In the genomic region with DNA sequence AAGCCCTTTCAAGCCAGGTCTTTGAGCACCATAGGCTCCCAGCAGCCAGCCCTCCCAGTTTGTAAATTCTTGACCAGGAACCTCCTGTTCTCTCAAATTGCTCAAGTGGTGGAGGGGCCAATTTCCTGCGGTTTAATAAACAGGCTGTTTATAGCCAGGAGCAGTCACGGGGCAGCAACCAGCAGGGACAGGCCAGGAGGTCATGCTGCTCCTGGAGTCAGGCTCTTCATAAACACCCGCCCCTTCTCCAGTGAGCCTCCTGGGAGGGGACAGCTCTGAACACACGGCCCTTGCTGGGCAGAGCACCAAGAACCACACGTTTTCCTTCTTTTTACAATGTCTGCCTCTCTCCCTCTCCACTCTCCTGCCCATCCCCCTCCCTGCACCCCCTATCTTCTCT, we compare ENCODE assay signal across 8 mouse cellular contexts. TPM values are rescaled to one million over a fixed set of nuclear protein-coding genes. Genes with fewer than 3 reads are reported as not detected.
A peak's percentile ranks its signal among the peaks of the same experiment; 100 is the strongest.
DNase-seq lines count a peak whose midpoint lies in the region; ATAC-seq and TF ChIP-seq lines count a peak whose summit lies in the region.

No protein-coding gene starts in this region.

- 12% methylated on average over 5 of the region's 5 CpGs for WGBS in heart, embryonic 14.5 days
- 5% methylated on average over 5 of the region's 5 CpGs for WGBS in limb, embryonic 11.5 days
- WGBS in forebrain, embryonic 13.5 days: 37% methylated on average over 5 of the region's 5 CpGs

- no peak for TF ChIP-seq POLR2A in MEL (IDR thresholded peaks at IDR 0.05; ENCODE audit: control insufficient read depth in 1 of 2, insufficient read depth in 1 of 2, low read depth in 1 of 2, low read length in 2 of 2, poor library complexity in 1 of 2)

- H3K27ac ChIP-seq in MEL (ENCODE audit: control insufficient read depth, low read depth, low read length): peak overlapping the region; percentile 44
- H3K27ac ChIP-seq in brown adipose tissue, adult 24 weeks (replicated peaks; ENCODE audit: low read depth, low read length): peak overlapping the region; percentile 78
- H3K27ac ChIP-seq in heart, embryonic 14.5 days (replicated peaks in 1 of 2; ENCODE audit: control insufficient read depth in 1 of 2, insufficient read depth in 1 of 2, low read depth in 2 of 2, low read length in 2 of 2): 0 out of 4 replicates have a peak overlapping the region, but pooled peaks of 1 of the 2 experiments have one; percentile 2
- H3K27ac ChIP-seq in limb, embryonic 11.5 days (replicated peaks; ENCODE audit: low read depth, low read length): no peak overlapping the region
- no peak overlapping the region for H3K27ac ChIP-seq in forebrain, embryonic 13.5 days

- H3K79me2 ChIP-seq in MEL (ENCODE audit: control insufficient read depth, insufficient read depth, low read length, poor library complexity): no peaks in the 10 kb centered on the region

- H3K27me3 ChIP-seq in MEL (ENCODE audit: control insufficient read depth in 1 of 2, insufficient read depth in 2 of 2, low read length in 2 of 2): no peaks in the 10 kb centered on the region
- no peaks in the 10 kb centered on the region for H3K27me3 ChIP-seq in heart, embryonic 14.5 days (ENCODE audit: control insufficient read depth, insufficient read depth, low read length)
- H3K27me3 ChIP-seq in limb, embryonic 11.5 days (ENCODE audit: control insufficient read depth, insufficient read depth, low read length): peaks cover 3% of the 10 kb centered on the region; the same call in 1 of the 2 replicates
- H3K27me3 ChIP-seq in forebrain, embryonic 13.5 days: no peaks in the 10 kb centered on the region

- H3K4me3 ChIP-seq in MEL (ENCODE audit: control insufficient read depth in 1 of 2, insufficient read depth in 1 of 2, low read depth in 2 of 2, low read length in 2 of 2): no peak overlapping the region
- no peak overlapping the region for H3K4me3 ChIP-seq in brown adipose tissue, adult 24 weeks (ENCODE audit: insufficient read depth, low read depth, low read length)
- no peak overlapping the region for H3K4me3 ChIP-seq in heart, embryonic 14.5 days (ENCODE audit: control insufficient read depth in 1 of 2, insufficient read depth in 1 of 2, low read depth in 1 of 2, low read length in 2 of 2)
- no peak overlapping the region for H3K4me3 ChIP-seq in limb, embryonic 11.5 days (ENCODE audit: low read depth, low read length)
- H3K4me3 ChIP-seq in forebrain, embryonic 13.5 days: no peak overlapping the region

- TF ChIP-seq RAD21 in MEL (IDR thresholded peaks at IDR 0.05; ENCODE audit: low read depth, low read length): no peak

- ATAC-seq in heart, embryonic 14.5 days (ENCODE audit: insufficient number of reproducible peaks, insufficient read depth, low FRiP score, low read depth): peak; percentile 52; the same call in 1 of the 2 replicates
- no peak for ATAC-seq in limb, embryonic 11.5 days (ENCODE audit: insufficient number of reproducible peaks, low FRiP score, low TSS enrichment, low read depth)
- no peak for ATAC-seq in forebrain, embryonic 13.5 days

- no peaks in the 10 kb centered on the region for H3K9me3 ChIP-seq in MEL (replicated peaks; ENCODE audit: insufficient read depth, low read length)
- H3K9me3 ChIP-seq in heart, embryonic 14.5 days (ENCODE audit: control insufficient read depth, low read length): no peaks in the 10 kb centered on the region
- H3K9me3 ChIP-seq in limb, embryonic 11.5 days (ENCODE audit: control insufficient read depth, low read length): no peaks in the 10 kb centered on the region
- no peaks in the 10 kb centered on the region for H3K9me3 ChIP-seq in forebrain, embryonic 13.5 days (replicated peaks)

- no peak for TF ChIP-seq EP300 in MEL (IDR thresholded peaks at IDR 0.05; ENCODE audit: low read depth in 1 of 2, low read length in 2 of 2)

- H3K36me3 ChIP-seq in MEL (ENCODE audit: control insufficient read depth in 1 of 2, insufficient read depth in 2 of 2, low read length in 2 of 2): peaks cover 0 to 18% of the 10 kb centered on the region in 2 experiments; a peak in 2 of 4 replicates
- no peaks in the 10 kb centered on the region for H3K36me3 ChIP-seq in heart, embryonic 14.5 days (ENCODE audit: control insufficient read depth, insufficient read depth, low read length)
- H3K36me3 ChIP-seq in limb, embryonic 11.5 days (ENCODE audit: control insufficient read depth, insufficient read depth, low read length): no peaks in the 10 kb centered on the region
- no peaks in the 10 kb centered on the region for H3K36me3 ChIP-seq in forebrain, embryonic 13.5 days (ENCODE audit: poor library complexity, severe bottlenecking)

- TF ChIP-seq CTCF in MEL (IDR thresholded peaks at IDR 0.05 in 2 of 3, conservative IDR thresholded peaks at IDR 0.05 in 1 of 3; ENCODE audit: control insufficient read depth in 1 of 3, insufficient read depth in 1 of 3, low read depth in 2 of 3, low read length in 3 of 3, poor library complexity in 1 of 3, severe bottlenecking in 1 of 3): no peak

- no peak overlapping the region; the same call in 1 of the 2 replicates for H3K4me2 ChIP-seq in heart, embryonic 14.5 days (ENCODE audit: low read length)
- no peak overlapping the region for H3K4me2 ChIP-seq in limb, embryonic 11.5 days (ENCODE audit: low read depth, severe bottlenecking)
- no peak overlapping the region for H3K4me2 ChIP-seq in forebrain, embryonic 13.5 days

- H3K4me1 ChIP-seq in MEL (ENCODE audit: control insufficient read depth in 1 of 2, insufficient read depth in 2 of 2, low read length in 2 of 2): peaks cover 23 to 38% of the 10 kb centered on the region in 2 experiments
- peaks cover 18% of the 10 kb centered on the region for H3K4me1 ChIP-seq in brown adipose tissue, adult 24 weeks (ENCODE audit: control insufficient read depth, insufficient read depth, insufficient read length, low read length)
- peaks cover 30 to 38% of the 10 kb centered on the region in 2 experiments for H3K4me1 ChIP-seq in heart, embryonic 14.5 days (ENCODE audit: control insufficient read depth in 2 of 2, insufficient read depth in 2 of 2, low read length in 2 of 2)
- H3K4me1 ChIP-seq in limb, embryonic 11.5 days (ENCODE audit: control insufficient read depth, insufficient read depth, low read length): peaks cover 5% of the 10 kb centered on the region; the same call in 1 of the 2 replicates
- no peaks in the 10 kb centered on the region for H3K4me1 ChIP-seq in forebrain, embryonic 13.5 days

- peak overlapping the region; percentile 41 for H3K9ac ChIP-seq in MEL (ENCODE audit: control insufficient read depth, low read depth, low read length, poor library complexity, severe bottlenecking)
- H3K9ac ChIP-seq in heart, embryonic 14.5 days (ENCODE audit: low read length): no peak overlapping the region
- no peak overlapping the region for H3K9ac ChIP-seq in limb, embryonic 11.5 days (ENCODE audit: low read length)
- H3K9ac ChIP-seq in forebrain, embryonic 13.5 days: no peak overlapping the region

- no peak for DNase-seq in MEL (ENCODE audit: low read depth, low spot score)
- DNase-seq in limb, embryonic 11.5 days (ENCODE audit: low spot score): peak; percentile 60
- DNase-seq in monocyte, adult 2 months (ENCODE audit: low read depth in 1 of 2, low spot score in 2 of 2): peak; percentile 43 to 52
- DNase-seq in right cerebral cortex, adult 18-20 months: no peak
- DNase-seq in cerebellum, postnatal 14 days: no peak

TF ChIP-seq in MEL, 35 proteins besides CTCF, POLR2A, EP300 and RAD21 (continues in another document):
- TF ChIP-seq MAZ (IDR thresholded peaks at IDR 0.05; ENCODE audit: low read depth, low read length) (no peak), POLR2AphosphoS5 (IDR thresholded peaks at IDR 0.05; ENCODE audit: borderline replicate concordance, low read depth, low read length) (no peak), RCOR1 (IDR thresholded peaks at IDR 0.05; ENCODE audit: low read depth, low read length) (no peak), TAL1 (IDR thresholded peaks at IDR 0.05; ENCODE audit: low read length) (no peak), SMC3 (IDR thresholded peaks at IDR 0.05; ENCODE audit: low read depth, low read length) (no peak), SIN3A (IDR thresholded peaks at IDR 0.05; ENCODE audit: low read length) (no peak), JUND (IDR thresholded peaks at IDR 0.05; ENCODE audit: low read depth, low read length) (no peak), MAFK (IDR thresholded peaks at IDR 0.05; ENCODE audit: borderline replicate concordance, low read depth, low read length) (no peak), KAT2A (conservative IDR thresholded peaks at IDR 0.05; ENCODE audit: low read depth, low read length) (no peak)

RNA-seq across cellular contexts. Expression of gene Gpx3, which starts 17.3 kb away (rescaled TPM):
- total RNA-seq in MEL (2012; rRNA removed): 0.12 TPM in 1 of 2 replicates, not detected in the other
- polyA plus RNA-seq in MEL (2012; ENCODE audit: insufficient read depth in 1 of 2, insufficient read length in 2 of 2, low read depth in 1 of 2, low replicate concordance in 2 of 2, missing spikeins in 1 of 2): under 1 TPM in 1 of 2 experiments, not detected in 1; 0.15 TPM
- polyA plus RNA-seq in brown adipose tissue, adult 24 weeks (2012; ENCODE audit: insufficient read depth, insufficient read length, missing spikeins): 1,156 and 2,121 TPM in 2 replicates
- polyA plus RNA-seq in heart, embryonic 14.5 days (2014; fragmentation: Nextera tagmentation; extraction: Ambion mirVana): 1,228 and 1,448 TPM in 2 replicates
- polyA plus RNA-seq in limb, embryonic 11.5 days (2014; fragmentation: Nextera tagmentation; extraction: Ambion mirVana): 48.2 and 49.9 TPM in 2 replicates
- 17.9 and 20.8 TPM in 2 replicates for polyA plus RNA-seq in forebrain, embryonic 13.5 days (2015; fragmentation: Nextera tagmentation; extraction: Ambion mirVana)

RNA-seq across cellular contexts. Expression of gene Hint1, which starts 18.8 kb away (rescaled TPM):
- 567 and 640 TPM in 2 replicates for total RNA-seq in MEL (2012; rRNA removed)
- polyA plus RNA-seq in MEL (2012; ENCODE audit: insufficient read depth in 1 of 2, insufficient read length in 2 of 2, low read depth in 1 of 2, low replicate concordance in 2 of 2, missing spikeins in 1 of 2): 1,000 to 10,000 TPM in 1 of 2 experiments, 100 to 1,000 TPM in 1; 529 to 2,790 TPM
- 558 and 608 TPM in 2 replicates for polyA plus RNA-seq in brown adipose tissue, adult 24 weeks (2012; ENCODE audit: insufficient read depth, insufficient read length, missing spikeins)
- 705 and 753 TPM in 2 replicates for polyA plus RNA-seq in heart, embryonic 14.5 days (2014; fragmentation: Nextera tagmentation; extraction: Ambion mirVana)
- 600 and 611 TPM in 2 replicates for polyA plus RNA-seq in limb, embryonic 11.5 days (2014; fragmentation: Nextera tagmentation; extraction: Ambion mirVana)
- polyA plus RNA-seq in forebrain, embryonic 13.5 days (2015; fragmentation: Nextera tagmentation; extraction: Ambion mirVana): 829 and 971 TPM in 2 replicates

RNA-seq across cellular contexts. Expression of gene Lyrm7, which starts 24.2 kb away (rescaled TPM):
- total RNA-seq in MEL (2012; rRNA removed): 12.3 and 12.7 TPM in 2 replicates
- polyA plus RNA-seq in MEL (2012; ENCODE audit: insufficient read depth in 1 of 2, insufficient read length in 2 of 2, low read depth in 1 of 2, low replicate concordance in 2 of 2, missing spikeins in 1 of 2): 100 to 1,000 TPM in 1 of 2 experiments, 10 to 100 TPM in 1; 20.9 to 188 TPM
- polyA plus RNA-seq in brown adipose tissue, adult 24 weeks (2012; ENCODE audit: insufficient read depth, insufficient read length, missing spikeins): 51.4 and 62.3 TPM in 2 replicates
- 17.5 and 21.7 TPM in 2 replicates for polyA plus RNA-seq in heart, embryonic 14.5 days (2014; fragmentation: Nextera tagmentation; extraction: Ambion mirVana)
- polyA plus RNA-seq in limb, embryonic 11.5 days (2014; fragmentation: Nextera tagmentation; extraction: Ambion mirVana): 6.4 and 7.8 TPM in 2 replicates
- 11.6 and 12.5 TPM in 2 replicates for polyA plus RNA-seq in forebrain, embryonic 13.5 days (2015; fragmentation: Nextera tagmentation; extraction: Ambion mirVana)

Comparison
In these comparisons a context has a peak if more than half of its experiments do, and no peak if none do; other contexts are left out.
1. DNase-seq: peak in limb, embryonic 11.5 days (single experiment) and monocyte, adult 2 months (2 of 2); none in MEL (single experiment), right cerebral cortex, adult 18-20 months (single experiment) and cerebellum, postnatal 14 days (0 of 2).
2. H3K27ac ChIP-seq: peak in MEL (single experiment) and brown adipose tissue, adult 24 weeks (single experiment); none in limb, embryonic 11.5 days (single experiment) and forebrain, embryonic 13.5 days (single experiment).
3. RNA of gene Gpx3, which starts 17.3 kb away (polyA plus RNA-seq): 1,228 to 1,448 TPM in heart, embryonic 14.5 days and 1,156 to 2,121 TPM in brown adipose tissue, adult 24 weeks; 48.2 to 49.9 TPM in limb, embryonic 11.5 days, 17.9 to 20.8 TPM in forebrain, embryonic 13.5 days and 0.15 TPM in MEL; every median in the first group is over 10 times any median in the second.